Mouse (Mus musculus) CH12.LX (cell line): ENCODE data around the gene Abi1. TPM values are rescaled to one million over a fixed set of nuclear protein-coding genes. Genes with fewer than 3 reads are reported as not detected.

Source experiments
- DNase-seq: peaks from one replicate; pipeline ENCODE4 v3.0.0-alpha.2; 2013; ENCODE audit errors: extremely low read depth
- H3K27ac ChIP-seq: 2 replicates; pipeline ENCODE4 v1.5.1; 2012; ENCODE audit warnings: low read depth, mild to moderate bottlenecking, control low read depth, moderate library complexity; ENCODE audit not compliant: insufficient read depth
- H3K27me3 ChIP-seq: replicated peaks from 2 replicates; pipeline ENCODE3; 2012; ENCODE audit warnings: inconsistent platforms
- H3K36me3 ChIP-seq, 2 experiments: replicated peaks in 1 of 2; 2 replicates each; pipeline versions ENCODE3 to v1.6.1; 2012; ENCODE audit warnings: inconsistent platforms in 1 of 2, low read length in 1 of 2, mild to moderate bottlenecking in 1 of 2, mixed read lengths in 1 of 2, moderate library complexity in 1 of 2; ENCODE audit not compliant: control insufficient read depth in 1 of 2, insufficient read depth in 1 of 2
- H3K4me1 ChIP-seq, 2 experiments: 2 replicates each; pipeline ENCODE4 v1.6.1; 2012; ENCODE audit warnings: inconsistent platforms in 1 of 2, moderate library complexity in 1 of 2; ENCODE audit not compliant: insufficient read depth in 2 of 2, control insufficient read depth in 1 of 2
- H3K4me2 ChIP-seq: 2 replicates; pipeline ENCODE4 v1.6.1; 2012; ENCODE audit warnings: low read depth, mild to moderate bottlenecking, control low read depth; ENCODE audit not compliant: poor library complexity, insufficient read depth, severe bottlenecking
- H3K4me3 ChIP-seq, 3 experiments: fragments of 150-350 bp in 1 of 3; sonication (generic) in 1 of 3; replicated peaks in 1 of 3; 2 replicates each; pipeline versions ENCODE3 to v1.5.1; 2011 to 2012; ENCODE audit warnings: low read depth in 2 of 3, low read length in 2 of 3, mild to moderate bottlenecking in 2 of 3, moderate library complexity in 2 of 3, control low read depth in 1 of 3, improper control_type of control experiment in 1 of 3, inconsistent platforms in 1 of 3, mixed read lengths in 1 of 3; ENCODE audit not compliant: poor library complexity in 1 of 3
- H3K79me2 ChIP-seq: replicated peaks from 2 replicates; pipeline ENCODE4 v1.6.1; 2012; ENCODE audit warnings: mild to moderate bottlenecking, moderate library complexity; ENCODE audit not compliant: control insufficient read depth, poor library complexity, insufficient read depth, severe bottlenecking; ENCODE audit errors: extremely low read depth
- H3K9ac ChIP-seq: 2 replicates; pipeline ENCODE4 v1.6.1; 2012; ENCODE audit warnings: low read depth, mild to moderate bottlenecking, control low read depth, moderate library complexity; ENCODE audit not compliant: insufficient read depth
- H3K9me3 ChIP-seq: replicated peaks from 2 replicates; pipeline ENCODE3; 2012; ENCODE audit warnings: low read length, inconsistent platforms, mixed read lengths
- CHD1 ChIP-seq: IDR thresholded peaks from 2 replicates; pipeline ENCODE4 v1.6.1; 2012; ENCODE audit warnings: low read depth, low read length, improper control_type of control experiment, inconsistent platforms
- CHD2 ChIP-seq: IDR thresholded peaks from 2 replicates; pipeline ENCODE4 v1.6.1; 2011; ENCODE audit warnings: low read length, improper control_type of control experiment
- E2F4 ChIP-seq: IDR thresholded peaks from 2 replicates; pipeline ENCODE4 v1.6.1; 2011; ENCODE audit warnings: low read depth, low read length, improper control_type of control experiment; ENCODE audit not compliant: insufficient replicate concordance
- HCFC1 ChIP-seq: IDR thresholded peaks from 2 replicates; pipeline ENCODE4 v1.6.1; 2012; ENCODE audit warnings: low read depth, mild to moderate bottlenecking, inconsistent platforms, low read length, improper control_type of control experiment
- IRF4 ChIP-seq: IDR thresholded peaks from 2 replicates; pipeline ENCODE4 v1.6.1; 2014; ENCODE audit warnings: low read depth, mild to moderate bottlenecking, inconsistent platforms, low read length, improper control_type of control experiment
- JUN ChIP-seq: IDR thresholded peaks from 2 replicates; pipeline ENCODE4 v1.6.1; 2011; ENCODE audit warnings: low read depth, mild to moderate bottlenecking, low read length, improper control_type of control experiment, moderate library complexity; ENCODE audit not compliant: insufficient read depth
- MAZ ChIP-seq: IDR thresholded peaks from 2 replicates; pipeline ENCODE4 v1.6.1; 2012; ENCODE audit warnings: low read depth, mild to moderate bottlenecking, inconsistent platforms, low read length, improper control_type of control experiment, moderate library complexity
- MEF2A ChIP-seq: IDR thresholded peaks from 2 replicates; pipeline ENCODE4 v1.6.1; 2014; ENCODE audit warnings: low read depth, mild to moderate bottlenecking, inconsistent platforms, low read length, improper control_type of control experiment, borderline replicate concordance
- MXI1 ChIP-seq: IDR thresholded peaks from 2 replicates; pipeline ENCODE4 v1.6.1; 2011; ENCODE audit warnings: mild to moderate bottlenecking, low read depth, low read length, improper control_type of control experiment
- MYC ChIP-seq: IDR thresholded peaks from 2 replicates; pipeline ENCODE4 v1.6.1; 2011; ENCODE audit warnings: low read depth, mild to moderate bottlenecking, improper control_type of control experiment, low read length
- NRF1 ChIP-seq: IDR thresholded peaks from 2 replicates; pipeline ENCODE4 v1.6.1; 2014; ENCODE audit warnings: low read depth, mild to moderate bottlenecking, inconsistent platforms, low read length, improper control_type of control experiment, moderate library complexity
- PAX5 ChIP-seq: IDR thresholded peaks from 2 replicates; pipeline ENCODE4 v1.6.1; 2012; ENCODE audit warnings: low read length, inconsistent platforms, mixed read lengths
- POLR2A ChIP-seq: IDR thresholded peaks from 2 replicates; pipeline ENCODE4 v1.6.1; 2011; ENCODE audit warnings: low read depth, mild to moderate bottlenecking, improper control_type of control experiment, low read length
- POLR2AphosphoS2 ChIP-seq: IDR thresholded peaks from 2 replicates; pipeline ENCODE4 v1.6.1; 2011; ENCODE audit warnings: low read depth, low read length, improper control_type of control experiment
- RAD21 ChIP-seq: IDR thresholded peaks from 2 replicates; pipeline ENCODE4 v1.6.1; 2011; ENCODE audit warnings: low read depth, mild to moderate bottlenecking, low read length, improper control_type of control experiment, moderate library complexity
- RCOR1 ChIP-seq: conservative IDR thresholded peaks from 2 replicates; pipeline ENCODE4 v1.6.1; 2012; ENCODE audit warnings: low read depth, mild to moderate bottlenecking, inconsistent platforms, low read length, improper control_type of control experiment
- SIN3A ChIP-seq: IDR thresholded peaks from 2 replicates; pipeline ENCODE4 v1.6.1; 2012; ENCODE audit warnings: low read length, improper control_type of control experiment, inconsistent platforms
- SMC3 ChIP-seq: IDR thresholded peaks from 2 replicates; pipeline ENCODE4 v1.6.1; 2011; ENCODE audit warnings: low read depth, low read length, improper control_type of control experiment
- TBP ChIP-seq: conservative IDR thresholded peaks from 2 replicates; pipeline ENCODE4 v1.6.1; 2011; ENCODE audit warnings: low read depth, low read length, improper control_type of control experiment
- TCF12 ChIP-seq: IDR thresholded peaks from 2 replicates; pipeline ENCODE4 v1.6.1; 2014; ENCODE audit warnings: low read depth, mild to moderate bottlenecking, inconsistent platforms, low read length, improper control_type of control experiment
- UBTF ChIP-seq: IDR thresholded peaks from 2 replicates; pipeline ENCODE4 v1.6.1; 2012; ENCODE audit warnings: low read depth, mild to moderate bottlenecking, inconsistent platforms, low read length, improper control_type of control experiment, moderate library complexity
- USF2 ChIP-seq: conservative IDR thresholded peaks from 2 replicates; pipeline ENCODE4 v1.6.1; 2011; ENCODE audit warnings: low read depth, low read length, improper control_type of control experiment
- ZMIZ1 ChIP-seq: IDR thresholded peaks from 2 replicates; pipeline ENCODE4 v1.6.1; 2012; ENCODE audit warnings: low read depth, mild to moderate bottlenecking, inconsistent platforms, low read length, improper control_type of control experiment
- dilution Hi-C: fragments of 300-500 bp; cut with MboI; formaldehyde crosslinking; loops from 2 replicates; pipeline ENCODE4 v1.14.3; 2020; ENCODE audit warnings: low sequenced_read_pairs; ENCODE audit not compliant: extremely low pct_unique_long_range_greater_than_20kb, extremely low pct_ligation_motif_present
- in situ Hi-C: fragments of 300-500 bp; cut with MboI; formaldehyde crosslinking; loops from 3 replicates; pipeline ENCODE4 v1.14.3; 2019; ENCODE audit warnings: low sequenced_read_pairs, low pct_ligation_motif_present, low pct_unique_long_range_greater_than_20kb, mixed read lengths
- polyA plus RNA-seq: library from polyadenylated mRNA; unstranded; fragments of >175 nt; gene quantifications from 2 replicates; pipeline ENCODE4 v1.2.1, GENCODE M21; 2012; ENCODE audit warnings: low read depth; ENCODE audit not compliant: insufficient read length
- total RNA-seq, 2 experiments: library from RNA; depleted of rRNA; stranded (reverse); fragments of 300-350 nt in 1 of 2; fragments of >200 nt in 1 of 2; gene quantifications; 2 replicates each; pipeline ENCODE4 v1.2.3; 2012 to 2014

Abi1 gene
- total and polyA plus RNA-seq, 3 experiments: 45.7 to 104 (median 74.6) TPM

GRCm38 (mm10) chr2:22895282-22896273 is 144.5 kb downstream of the Abi1 start, which contains the start of gene Pdss1 (continued):
- TF ChIP-seq E2F4: no peak; the same call in 1 of the 2 replicates
- peak; percentile 91 for TF ChIP-seq HCFC1
- TF ChIP-seq CHD2: peak; percentile 71
- peak; percentile 59 for TF ChIP-seq IRF4
- TF ChIP-seq TBP: peak; percentile 96
- TF ChIP-seq ZMIZ1: peak; percentile 87
- TF ChIP-seq SMC3: peak; percentile 10; the same call in 1 of the 2 replicates
- no peak for TF ChIP-seq JUN
- peak; percentile 93 for TF ChIP-seq UBTF
- peak; percentile 95 for TF ChIP-seq POLR2A
- peak; percentile 81 for TF ChIP-seq TCF12
- peak; percentile 61; the same call in 1 of the 2 replicates for TF ChIP-seq POLR2AphosphoS2
- TF ChIP-seq PAX5: no peak
- no peak for TF ChIP-seq USF2
- no peak for TF ChIP-seq RAD21
- peak; percentile 48; the same call in 1 of the 2 replicates for TF ChIP-seq MAZ
- TF ChIP-seq MEF2A: peak; percentile 57; the same call in 1 of the 2 replicates
- no peak for TF ChIP-seq CHD1

GRCm38 (mm10) chr2:22894932-22895281 is 145.1 kb downstream of the Abi1 start:
- dilution Hi-C loops: no loop called here
- Histone ChIP-seq H3K4me3 (peak overlapping the region; percentile 94 to 99 (median 97)), H3K9ac (peak overlapping the region; percentile 88), H3K79me2 (peaks cover 22% of the 10 kb centered on the region), H3K36me3 (peaks cover 0 to 13% of the 10 kb centered on the region in 2 experiments), H3K4me1 (peaks cover 0 to 24% of the 10 kb centered on the region in 2 experiments; a peak in 2 of 4 replicates), H3K4me2 (peak overlapping the region; percentile 51), H3K27me3 (no peaks in the 10 kb centered on the region)
- DNase-seq: no peak
- in situ Hi-C loops: no loop called here
- TF ChIP-seq MXI1 (no peak), NRF1 (no peak), MYC (no peak), IRF4 (no peak), PAX5 (no peak), SIN3A (no peak), MAZ (no peak), ZMIZ1 (no peak), POLR2AphosphoS2 (no peak), RCOR1 (no peak)
- TF ChIP-seq, all 38 proteins: peak for 0
- Histone ChIP-seq H3K27ac (peak overlapping the region; percentile 25; the same call in 1 of the 2 replicates), H3K9me3 (no peaks in the 10 kb centered on the region)

Other genes with a start within 250 kb of the Abi1 start
- 14.2 and 19.4 TPM in 2 replicates for gene Pdss1, start 144.7 kb downstream of the Abi1 start, total RNA-seq (2012; rRNA removed)
- gene Pdss1, start 144.7 kb downstream of the Abi1 start, total RNA-seq (2014; rRNA removed): 29.0 and 35.7 TPM in 2 replicates
- 26.0 and 27.6 TPM in 2 replicates for gene Pdss1, start 144.7 kb downstream of the Abi1 start, polyA plus RNA-seq
- 10.9 and 11.6 TPM in 2 replicates for gene Acbd5, start 27.9 kb upstream of the Abi1 start, total RNA-seq (2012; rRNA removed)
- gene Acbd5, start 27.9 kb upstream of the Abi1 start, total RNA-seq (2014; rRNA removed): 15.2 and 16.3 TPM in 2 replicates
- 12.5 and 13.9 TPM in 2 replicates for gene Acbd5, start 27.9 kb upstream of the Abi1 start, polyA plus RNA-seq
- gene Mastl, start 115.8 kb upstream of the Abi1 start, total RNA-seq (2012; rRNA removed): 8.1 and 9.2 TPM in 2 replicates
- gene Mastl, start 115.8 kb upstream of the Abi1 start, total RNA-seq (2014; rRNA removed): 14.8 and 15.6 TPM in 2 replicates
- 9.5 and 10.7 TPM in 2 replicates for gene Mastl, start 115.8 kb upstream of the Abi1 start, polyA plus RNA-seq
- 58.6 and 69.5 TPM in 2 replicates for gene Yme1l1, start 116.1 kb upstream of the Abi1 start, total RNA-seq (2012; rRNA removed)
- 131 and 159 TPM in 2 replicates for gene Yme1l1, start 116.1 kb upstream of the Abi1 start, total RNA-seq (2014; rRNA removed)
- 78.2 and 90.5 TPM in 2 replicates for gene Yme1l1, start 116.1 kb upstream of the Abi1 start, polyA plus RNA-seq
- gene 4931423N10Rik, start 167.2 kb upstream of the Abi1 start, total RNA-seq (2012; rRNA removed): not detected in 2 replicates
- gene 4931423N10Rik, start 167.2 kb upstream of the Abi1 start, total RNA-seq (2014; rRNA removed): not detected in 2 replicates
- not detected in 2 replicates for gene 4931423N10Rik, start 167.2 kb upstream of the Abi1 start, polyA plus RNA-seq